Mouse (Mus musculus) cerebellum, adult 2 months (tissue): ENCODE measurements around the gene Cracr2a. TPM values are rescaled to one million over a fixed set of nuclear protein-coding genes. Genes with fewer than 3 reads are reported as not detected.

Source experiments
- DNase-seq, 2 experiments: peaks; one replicate each; pipeline ENCODE4 v3.0.0; 2021
- H3K27ac ChIP-seq: fragments of 200-500 bp; 2 replicates; pipeline ENCODE4 v1.5.1; 2012; ENCODE audit warnings: low read length, control low read depth, inconsistent platforms; ENCODE audit not compliant: insufficient read depth
- H3K27me3 ChIP-seq: fragments of 200-500 bp; 2 replicates; pipeline ENCODE4 v1.6.1; 2012; ENCODE audit warnings: inconsistent platforms, mild to moderate bottlenecking, low read length, moderate library complexity; ENCODE audit not compliant: control insufficient read depth, insufficient read depth
- H3K4me1 ChIP-seq: fragments of 200-500 bp; 2 replicates; pipeline ENCODE4 v1.6.1; 2011; ENCODE audit warnings: low read length; ENCODE audit not compliant: control insufficient read depth, insufficient read depth
- H3K4me3 ChIP-seq: fragments of 200-500 bp; replicated peaks from 2 replicates; pipeline ENCODE3; 2011; ENCODE audit warnings: mild to moderate bottlenecking, low read depth, low read length, control low read depth; ENCODE audit not compliant: insufficient read depth
- CTCF ChIP-seq: fragments of 200-500 bp; IDR thresholded peaks from 2 replicates; pipeline ENCODE4 v1.5.1; 2011; ENCODE audit warnings: low read depth, mild to moderate bottlenecking, control low read depth, low read length, moderate library complexity, borderline replicate concordance; ENCODE audit not compliant: insufficient read depth
- POLR2A ChIP-seq: fragments of 200-500 bp; IDR thresholded peaks from 2 replicates; pipeline ENCODE4 v1.6.1; 2011; ENCODE audit warnings: low read length, control low read depth, borderline replicate concordance; ENCODE audit not compliant: insufficient read depth
- WGBS: fragments of 180-500 bp; shearing (Covaris S2); methylation state at CpG from one replicate; pipeline ENCODE4 v1.1.7; 2018; 5-methylcytosine and 5-hydroxymethylcytosine counted together
- polyA plus RNA-seq: library from polyadenylated mRNA; depleted of rRNA; stranded (reverse); fragments of >200 nt; gene quantifications from 2 replicates; pipeline ENCODE4 v1.2.3, GENCODE M21; 2012

The Cracr2a gene
- polyA plus RNA-seq, 1 experiment: 0.62 TPM

DNA sequence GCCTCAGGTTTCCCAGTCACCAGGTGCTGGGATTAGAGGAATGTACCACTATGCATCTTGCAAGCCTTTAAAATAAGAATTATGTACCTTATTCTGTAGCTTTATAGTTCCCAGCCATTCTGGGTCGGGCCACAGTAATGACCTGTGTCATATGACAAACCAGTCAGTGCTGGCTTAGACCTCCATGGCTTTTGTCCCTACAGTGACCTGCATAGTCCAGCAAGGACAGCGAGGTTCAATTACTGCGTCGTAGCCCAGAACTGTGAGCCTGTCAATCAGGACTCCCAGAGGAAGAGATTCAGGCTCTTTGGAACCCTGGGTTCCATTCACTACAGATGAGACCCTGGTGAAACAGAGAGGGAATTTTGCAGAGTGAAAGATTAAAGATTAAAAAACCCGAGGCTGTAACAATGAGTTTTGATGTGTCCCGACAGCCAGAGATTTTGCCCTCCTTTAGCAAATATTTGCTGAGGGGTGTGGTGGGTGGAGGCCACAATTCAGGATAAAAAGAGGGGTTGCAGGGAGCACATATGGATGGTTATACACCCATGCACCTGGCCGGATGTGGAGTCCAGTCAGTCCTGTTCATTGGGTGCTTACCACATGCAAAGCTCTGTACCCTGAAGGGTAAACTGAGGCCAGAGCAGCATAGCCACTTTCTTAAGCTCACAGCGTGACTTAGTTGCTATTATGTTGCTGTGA lies 10.9 kb downstream of the Cracr2a start:
- H3K4me3 ChIP-seq: no peak overlapping the region
- no peak overlapping the region for H3K27ac ChIP-seq
- no peak for DNase-seq
- WGBS: 77% methylated on average over 8 of the region's 8 CpGs
- H3K27me3 ChIP-seq: no peaks in the 10 kb centered on the region
- H3K4me1 ChIP-seq: no peaks in the 10 kb centered on the region
- TF ChIP-seq POLR2A: no peak
- TF ChIP-seq CTCF: no peak

GRCm38 (mm10) chr6:127573779-127574463 lies 12.8 kb downstream of the Cracr2a start:
- Histone ChIP-seq H3K27me3 (no peaks in the 10 kb centered on the region), H3K27ac (no peak overlapping the region), H3K4me3 (no peak overlapping the region), H3K4me1 (no peaks in the 10 kb centered on the region; the same call in 1 of the 2 replicates)
- DNase-seq: no peak
- TF ChIP-seq CTCF: no peak
- no peak for TF ChIP-seq POLR2A
- 80% methylated on average over 11 of the region's 11 CpGs for WGBS

DNA sequence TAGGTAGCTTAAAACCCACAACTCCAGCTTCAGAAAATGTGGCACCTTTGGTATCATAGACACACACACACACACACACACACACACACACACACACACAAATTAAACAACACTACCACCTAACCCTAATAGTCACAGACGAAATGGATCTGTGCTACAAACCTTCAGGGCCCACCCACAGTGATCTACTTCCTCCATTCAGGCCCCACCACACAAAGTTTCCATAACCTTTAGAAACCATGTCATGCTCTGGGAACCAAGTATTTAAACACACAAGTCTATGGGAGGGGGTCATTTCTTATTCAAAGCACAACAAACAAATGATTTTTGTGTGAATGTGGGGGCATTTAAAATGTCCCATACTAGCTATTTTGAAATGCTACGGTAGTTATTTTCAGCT lies 14.1 kb downstream of the Cracr2a start:
- Histone ChIP-seq H3K4me1 (no peaks in the 10 kb centered on the region; the same call in 1 of the 2 replicates), H3K27ac (no peak overlapping the region), H3K27me3 (no peaks in the 10 kb centered on the region), H3K4me3 (no peak overlapping the region)
- no peak for DNase-seq
- no peak for TF ChIP-seq POLR2A
- no peak for TF ChIP-seq CTCF
- 87% methylated on average over 2 of the region's 2 CpGs for WGBS

- WGBS: 47% methylated on average over 4 of the region's 4 CpGs
- Histone ChIP-seq H3K4me3 (no peak overlapping the region), H3K4me1 (no peaks in the 10 kb centered on the region; the same call in 1 of the 2 replicates), H3K27ac (no peak overlapping the region), H3K27me3 (no peaks in the 10 kb centered on the region)
- TF ChIP-seq POLR2A (no peak), CTCF (no peak)
- no peak for DNase-seq
Observed at GRCm38 (mm10) chr6:127577688-127578087, 16.6 kb downstream of the Cracr2a start.

GRCm38 (mm10) chr6:127578316-127578715 lies 17.2 kb downstream of the Cracr2a start:
- no peak for TF ChIP-seq CTCF
- TF ChIP-seq POLR2A: no peak
- WGBS: 27% methylated on average over 7 of the region's 7 CpGs
- H3K27me3 ChIP-seq: no peaks in the 10 kb centered on the region
- no peak overlapping the region for H3K4me3 ChIP-seq
- H3K27ac ChIP-seq: no peak overlapping the region
- DNase-seq: no peak
- H3K4me1 ChIP-seq: no peaks in the 10 kb centered on the region; the same call in 1 of the 2 replicates

DNA sequence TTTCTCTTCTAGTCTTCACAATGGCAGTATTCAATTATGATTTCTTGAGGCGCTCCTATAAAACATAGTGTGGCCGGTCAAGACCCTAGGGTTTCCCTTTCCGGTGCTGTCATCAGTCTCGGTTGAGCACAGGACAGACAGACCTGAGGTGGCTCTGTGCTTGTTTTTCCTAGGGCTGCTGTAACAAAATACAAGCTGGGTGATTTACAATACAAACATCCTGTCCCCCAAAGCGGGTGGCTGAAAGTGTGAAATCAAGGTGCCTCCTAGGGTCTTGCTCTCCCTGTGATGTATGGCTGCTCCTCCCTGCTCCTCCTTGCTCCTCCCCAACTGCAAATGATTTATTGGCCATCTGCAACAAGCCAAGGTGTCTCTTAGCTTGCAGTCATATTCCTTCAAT lies 17.7 kb downstream of the Cracr2a start:
- Histone ChIP-seq H3K27me3 (no peaks in the 10 kb centered on the region), H3K4me1 (no peaks in the 10 kb centered on the region; the same call in 1 of the 2 replicates), H3K4me3 (no peak overlapping the region), H3K27ac (no peak overlapping the region)
- DNase-seq: no peak
- WGBS: 86% methylated on average over 5 of the region's 5 CpGs
- TF ChIP-seq CTCF (no peak), POLR2A (no peak)

GRCm38 (mm10) chr6:127581915-127582314 lies 20.8 kb downstream of the Cracr2a start:
- DNase-seq: no peak
- 51% methylated on average over 12 of the region's 12 CpGs for WGBS
- no peaks in the 10 kb centered on the region for H3K27me3 ChIP-seq
- H3K27ac ChIP-seq: no peak overlapping the region
- no peaks in the 10 kb centered on the region; the same call in 1 of the 2 replicates for H3K4me1 ChIP-seq
- no peak for TF ChIP-seq CTCF
- TF ChIP-seq POLR2A: no peak
- H3K4me3 ChIP-seq: no peak overlapping the region
